Mouse (Mus musculus) C2C12 (cell line): ENCODE measurements around the gene Cnnm2. TPM values are rescaled to one million over a fixed set of nuclear protein-coding genes. Genes with fewer than 3 reads are reported as not detected.

Experiments
- H3K27me3 ChIP-seq: one replicate; pipeline ENCODE4 v1.6.1; 2011; ENCODE audit not compliant: control insufficient read depth, insufficient read depth, insufficient read length
- H3K36me3 ChIP-seq: one replicate; pipeline ENCODE4 v1.6.1; 2011; ENCODE audit not compliant: control insufficient read depth, insufficient read depth
- H3K4me3 ChIP-seq: one replicate; pipeline ENCODE4 v1.5.1; 2011; ENCODE audit warnings: mild to moderate bottlenecking, control low read depth; ENCODE audit not compliant: poor library complexity, insufficient read depth, severe bottlenecking
- H3K79me2 ChIP-seq: one replicate; pipeline ENCODE4 v1.6.1; 2011; ENCODE audit not compliant: control insufficient read depth, insufficient read depth
- H3K79me3 ChIP-seq: one replicate; pipeline ENCODE4 v1.6.1; 2011; ENCODE audit warnings: low read depth, control low read depth
- H3ac ChIP-seq: one replicate; pipeline ENCODE3; 2011; ENCODE audit warnings: low read depth; ENCODE audit not compliant: control insufficient read depth, insufficient read length
- CEBPB ChIP-seq: IDR thresholded peaks from one replicate; pipeline ENCODE4 v1.6.1; 2011; ENCODE audit warnings: low read depth, mild to moderate bottlenecking, control low read depth, moderate library complexity
- CTCF ChIP-seq: IDR thresholded peaks from one replicate; pipeline ENCODE4 v1.5.1; 2011; ENCODE audit not compliant: control insufficient read depth, insufficient read depth, insufficient read length
- FOSL1 ChIP-seq: IDR thresholded peaks from one replicate; pipeline ENCODE4 v1.8.0; 2011; ENCODE audit warnings: mild to moderate bottlenecking, low read length; ENCODE audit not compliant: poor library complexity, insufficient read depth, severe bottlenecking
- MAX ChIP-seq: IDR thresholded peaks from one replicate; pipeline ENCODE4 v1.6.1; 2011; ENCODE audit warnings: mild to moderate bottlenecking, control low read depth
- MYOD1 ChIP-seq: IDR thresholded peaks from one replicate; pipeline ENCODE4 v1.6.1; 2011; ENCODE audit warnings: low read depth; ENCODE audit not compliant: control insufficient read depth, insufficient read length
- MYOG ChIP-seq: IDR thresholded peaks from one replicate; pipeline ENCODE4 v1.6.1; 2011; ENCODE audit not compliant: control insufficient read depth, insufficient read length; ENCODE audit errors: extremely low read depth
- USF1 ChIP-seq: IDR thresholded peaks from one replicate; pipeline ENCODE4 v1.6.1; 2011; ENCODE audit warnings: low read depth, mild to moderate bottlenecking, control low read depth, moderate library complexity
- polyA plus RNA-seq: library from polyadenylated mRNA; unstranded; fragments of >200 nt; fragmentation: generic; extraction: Trizol; gene quantifications from one replicate; pipeline ENCODE4 v1.2.1, GENCODE M21; 2012; ENCODE audit warnings: missing spikeins

The Cnnm2 gene
- polyA plus RNA-seq, 1 experiment, result 4.1 TPM

GRCm38 (mm10) chr19:46885365-46885764, 124.0 kb downstream of the Cnnm2 start:
- H3K4me3 ChIP-seq, result no peak overlapping the region
- H3K36me3 ChIP-seq, result peaks cover 73% of the 10 kb centered on the region
- H3K79me2 ChIP-seq, result no peaks in the 10 kb centered on the region
- no peak overlapping the region for H3ac ChIP-seq
- H3K79me3 ChIP-seq, result no peaks in the 10 kb centered on the region
- H3K27me3 ChIP-seq, result no peaks in the 10 kb centered on the region
- TF ChIP-seq MYOD1 (peak; percentile 80), FOSL1 (no peak), CEBPB (no peak)

GRCm38 (mm10) chr19:46886826-46887225, 125.4 kb downstream of the Cnnm2 start:
- no peak for TF ChIP-seq FOSL1
- Histone ChIP-seq H3K27me3 (no peaks in the 10 kb centered on the region), H3K4me3 (no peak overlapping the region), H3ac (no peak overlapping the region), H3K79me3 (no peaks in the 10 kb centered on the region), H3K36me3 (peaks cover 87% of the 10 kb centered on the region), H3K79me2 (no peaks in the 10 kb centered on the region)

GRCm38 (mm10) chr19:46887811-46888527, 126.6 kb downstream of the Cnnm2 start:
- Histone ChIP-seq H3K79me2 (no peaks in the 10 kb centered on the region), H3K27me3 (no peaks in the 10 kb centered on the region), H3K79me3 (no peaks in the 10 kb centered on the region), H3ac (no peak overlapping the region), H3K36me3 (peaks cover 86% of the 10 kb centered on the region), H3K4me3 (no peak overlapping the region)
- TF ChIP-seq MAX (no peak), USF1 (no peak), MYOG (no peak), FOSL1 (no peak), MYOD1 (no peak), CEBPB (no peak), CTCF (no peak)

DNA sequence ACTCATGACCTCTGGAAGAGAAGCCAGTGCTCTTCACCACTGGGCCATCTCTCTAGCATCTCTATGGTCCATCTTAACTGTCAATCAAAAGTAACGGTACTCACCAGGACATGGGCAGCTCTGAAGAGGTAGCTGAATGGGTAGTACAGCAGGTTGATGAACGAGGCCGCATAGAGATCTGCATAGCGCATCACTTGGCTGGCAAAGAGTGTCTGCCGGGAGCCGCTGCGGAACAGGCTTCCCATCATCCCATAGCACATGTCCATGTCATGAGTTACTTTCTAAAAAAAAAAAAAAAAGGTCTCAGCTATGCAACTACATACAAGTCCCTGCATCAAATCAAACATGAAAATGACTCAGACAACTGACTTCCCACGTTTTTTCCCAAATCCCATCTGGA, 128.3 kb downstream of the Cnnm2 start:
- Histone ChIP-seq H3ac (no peak overlapping the region), H3K79me3 (no peaks in the 10 kb centered on the region), H3K79me2 (no peaks in the 10 kb centered on the region), H3K27me3 (no peaks in the 10 kb centered on the region), H3K36me3 (peaks cover 79% of the 10 kb centered on the region), H3K4me3 (no peak overlapping the region)
- TF ChIP-seq MAX (no peak), CTCF (no peak), CEBPB (no peak), MYOG (no peak), USF1 (no peak)

GRCm38 (mm10) chr19:46890657-46891056, 129.3 kb downstream of the Cnnm2 start:
- H3K36me3 ChIP-seq, result peaks cover 69% of the 10 kb centered on the region
- TF ChIP-seq CEBPB (no peak), MAX (no peak), MYOD1 (no peak), FOSL1 (no peak), MYOG (no peak), CTCF (no peak)
- no peaks in the 10 kb centered on the region for H3K27me3 ChIP-seq

DNA sequence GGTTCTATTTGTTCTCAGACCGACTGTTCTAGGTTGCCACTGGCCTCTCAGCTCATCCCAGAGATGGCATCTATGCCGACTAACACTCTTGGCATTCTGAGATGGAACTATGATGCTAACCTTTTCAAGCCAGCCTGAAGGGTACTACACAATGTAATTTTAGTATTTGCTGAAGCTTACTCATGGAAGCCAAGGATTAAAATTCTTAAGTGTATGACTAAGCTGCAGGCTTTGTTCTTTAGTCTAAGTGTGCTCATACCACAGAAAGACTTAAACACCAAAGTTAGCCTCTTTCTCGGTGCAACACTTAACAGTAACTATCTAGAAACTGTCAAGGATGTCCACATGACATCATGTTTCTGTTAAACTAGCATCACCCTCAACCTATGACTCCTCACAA, 131.5 kb downstream of the Cnnm2 start:
- Histone ChIP-seq H3K79me3 (no peaks in the 10 kb centered on the region), H3ac (no peak overlapping the region), H3K79me2 (no peaks in the 10 kb centered on the region), H3K4me3 (no peak overlapping the region), H3K27me3 (no peaks in the 10 kb centered on the region), H3K36me3 (peaks cover 68% of the 10 kb centered on the region)
- TF ChIP-seq USF1 (no peak), FOSL1 (peak; percentile 22), CEBPB (peak; percentile 7), MYOG (no peak), CTCF (no peak), MAX (peak; percentile 11), MYOD1 (no peak)

More at GRCm38 (mm10) chr19:46890657-46891056, 129.3 kb downstream of the Cnnm2 start:
- no peak overlapping the region for H3ac ChIP-seq
- no peaks in the 10 kb centered on the region for H3K79me3 ChIP-seq
- no peak overlapping the region for H3K4me3 ChIP-seq
- no peaks in the 10 kb centered on the region for H3K79me2 ChIP-seq
